Mouse (Mus musculus): Measurements from ENCODE around the gene Rufy2. TPM values are rescaled to one million over a fixed set of nuclear protein-coding genes. Genes with fewer than 3 reads are reported as not detected.

Rufy2 gene
- polyA plus RNA-seq, 1 experiment from 2014 or later, result 13.3 TPM

- WGBS (ENCODE audit: insufficient replicate concordance), result 89% methylated on average over 9 of the region's 9 CpGs
- Histone ChIP-seq H3K4me1 (ENCODE audit: control insufficient read depth, insufficient read depth, low read length) (no peaks in the 10 kb centered on the region), H3K4me2 (no peak overlapping the region), H3K27me3 (ENCODE audit: control insufficient read depth, insufficient read depth, low read length) (no peaks in the 10 kb centered on the region), H3K4me3 (ENCODE audit: low read depth, low read length) (no peak overlapping the region), H3K9ac (ENCODE audit: low read depth, low read length) (no peak overlapping the region), H3K9me3 (replicated peaks; ENCODE audit: control insufficient read depth, low read length) (no peaks in the 10 kb centered on the region), H3K36me3 (ENCODE audit: control insufficient read depth, insufficient read depth, low read length) (peaks cover 36% of the 10 kb centered on the region), H3K27ac (ENCODE audit: low read depth, low read length) (no peak overlapping the region)
- no peak for ATAC-seq (replicated peaks; ENCODE audit: insufficient number of reproducible peaks, low FRiP score, low TSS enrichment)
Measured at GRCm38 (mm10) chr10:63004556-63004955, 24.5 kb downstream of the Rufy2 start.

- Histone ChIP-seq H3K9ac (ENCODE audit: low read depth, low read length) (no peak overlapping the region), H3K4me1 (ENCODE audit: control insufficient read depth, insufficient read depth, low read length) (no peaks in the 10 kb centered on the region), H3K27ac (ENCODE audit: low read depth, low read length) (no peak overlapping the region), H3K4me2 (no peak overlapping the region), H3K9me3 (replicated peaks; ENCODE audit: control insufficient read depth, low read length) (no peaks in the 10 kb centered on the region), H3K4me3 (ENCODE audit: low read depth, low read length) (no peak overlapping the region), H3K27me3 (ENCODE audit: control insufficient read depth, insufficient read depth, low read length) (no peaks in the 10 kb centered on the region), H3K36me3 (ENCODE audit: control insufficient read depth, insufficient read depth, low read length) (peaks cover 24% of the 10 kb centered on the region)
- WGBS (ENCODE audit: insufficient replicate concordance), result 69% methylated on average over 3 of the region's 3 CpGs
- no peak for ATAC-seq (replicated peaks; ENCODE audit: insufficient number of reproducible peaks, low FRiP score, low TSS enrichment)
Measured at GRCm38 (mm10) chr10:63008193-63008592, 28.2 kb downstream of the Rufy2 start.

GRCm38 (mm10) chr10:63010268-63010667 lies 30.2 kb downstream of the Rufy2 start:
- Histone ChIP-seq H3K27ac (ENCODE audit: low read depth, low read length) (no peak overlapping the region), H3K27me3 (ENCODE audit: control insufficient read depth, insufficient read depth, low read length) (no peaks in the 10 kb centered on the region), H3K9ac (ENCODE audit: low read depth, low read length) (no peak overlapping the region), H3K4me1 (ENCODE audit: control insufficient read depth, insufficient read depth, low read length) (no peaks in the 10 kb centered on the region), H3K4me2 (no peak overlapping the region), H3K4me3 (ENCODE audit: low read depth, low read length) (no peak overlapping the region), H3K9me3 (replicated peaks; ENCODE audit: control insufficient read depth, low read length) (no peaks in the 10 kb centered on the region), H3K36me3 (ENCODE audit: control insufficient read depth, insufficient read depth, low read length) (peaks cover 27% of the 10 kb centered on the region)
- 80% methylated on average over 4 of the region's 4 CpGs for WGBS (ENCODE audit: insufficient replicate concordance)
- no peak for ATAC-seq (replicated peaks; ENCODE audit: insufficient number of reproducible peaks, low FRiP score, low TSS enrichment)

DNA sequence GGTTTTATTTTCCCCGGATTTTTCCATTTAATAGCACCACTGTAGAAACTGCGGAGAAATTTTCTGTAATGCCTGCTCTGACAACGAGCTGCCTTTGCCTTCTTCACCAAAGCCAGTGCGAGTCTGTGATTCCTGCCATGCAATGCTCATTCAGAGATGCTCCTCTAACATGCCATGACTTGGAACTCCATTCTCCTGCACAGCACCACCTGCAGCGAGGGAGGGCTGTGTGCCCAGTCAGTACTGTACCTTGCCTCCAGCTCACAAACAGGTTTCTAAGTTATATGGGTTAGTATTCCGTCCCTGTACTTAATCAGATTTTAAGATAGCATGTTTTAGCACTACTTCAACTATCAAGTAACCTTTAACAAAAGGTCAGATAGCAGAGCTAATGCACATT lies 31.5 kb downstream of the Rufy2 start:
- 86% methylated on average over 6 of the region's 6 CpGs for WGBS (ENCODE audit: insufficient replicate concordance)
- no peak for ATAC-seq (replicated peaks; ENCODE audit: insufficient number of reproducible peaks, low FRiP score, low TSS enrichment)
- H3K36me3 ChIP-seq (ENCODE audit: control insufficient read depth, insufficient read depth, low read length), result peaks cover 23% of the 10 kb centered on the region

GRCm38 (mm10) chr10:63013476-63013875 lies 33.5 kb downstream of the Rufy2 start:
- peaks cover 19% of the 10 kb centered on the region for H3K36me3 ChIP-seq (ENCODE audit: control insufficient read depth, insufficient read depth, low read length)

More for the DNA sequence above, 31.5 kb downstream of the Rufy2 start:
- H3K27me3 ChIP-seq (ENCODE audit: control insufficient read depth, insufficient read depth, low read length), result no peaks in the 10 kb centered on the region
- no peak overlapping the region for H3K4me3 ChIP-seq (ENCODE audit: low read depth, low read length)
- no peaks in the 10 kb centered on the region for H3K9me3 ChIP-seq (replicated peaks; ENCODE audit: control insufficient read depth, low read length)
- H3K9ac ChIP-seq (ENCODE audit: low read depth, low read length), result no peak overlapping the region
- no peak overlapping the region for H3K4me2 ChIP-seq
- no peaks in the 10 kb centered on the region for H3K4me1 ChIP-seq (ENCODE audit: control insufficient read depth, insufficient read depth, low read length)
- H3K27ac ChIP-seq (ENCODE audit: low read depth, low read length), result no peak overlapping the region

DNA sequence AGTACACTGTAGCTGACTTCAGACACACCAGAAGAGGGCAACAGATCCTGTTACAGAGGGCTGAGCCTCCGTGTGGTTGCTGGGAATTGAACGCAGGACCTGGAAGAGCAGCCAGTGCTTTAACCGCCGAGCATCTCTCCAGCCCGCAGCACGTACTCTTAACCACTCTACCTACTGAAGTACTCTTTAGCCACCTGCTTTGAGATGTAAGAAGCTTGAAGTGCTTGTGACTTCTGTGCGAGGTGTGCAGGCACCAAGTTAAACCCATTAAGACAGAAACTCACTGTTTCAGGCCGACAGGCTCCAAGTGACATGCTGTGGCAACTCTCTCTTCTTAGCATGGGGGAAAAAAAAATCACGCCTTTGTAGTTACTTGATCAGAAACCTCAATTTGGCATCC lies 34.1 kb downstream of the Rufy2 start:
- Histone ChIP-seq H3K4me2 (no peak overlapping the region), H3K27ac (ENCODE audit: low read depth, low read length) (no peak overlapping the region), H3K4me3 (ENCODE audit: low read depth, low read length) (no peak overlapping the region), H3K9ac (ENCODE audit: low read depth, low read length) (no peak overlapping the region), H3K36me3 (ENCODE audit: control insufficient read depth, insufficient read depth, low read length) (peaks cover 19% of the 10 kb centered on the region), H3K27me3 (ENCODE audit: control insufficient read depth, insufficient read depth, low read length) (no peaks in the 10 kb centered on the region), H3K4me1 (ENCODE audit: control insufficient read depth, insufficient read depth, low read length) (no peaks in the 10 kb centered on the region), H3K9me3 (replicated peaks; ENCODE audit: control insufficient read depth, low read length) (no peaks in the 10 kb centered on the region)
- ATAC-seq (replicated peaks; ENCODE audit: insufficient number of reproducible peaks, low FRiP score, low TSS enrichment), result no peak
- WGBS (ENCODE audit: insufficient replicate concordance), result 86% methylated on average over 9 of the region's 9 CpGs

More at GRCm38 (mm10) chr10:63013476-63013875, 33.5 kb downstream of the Rufy2 start:
- H3K27ac ChIP-seq (ENCODE audit: low read depth, low read length), result no peak overlapping the region
- no peaks in the 10 kb centered on the region for H3K4me1 ChIP-seq (ENCODE audit: control insufficient read depth, insufficient read depth, low read length)
- no peak overlapping the region for H3K4me3 ChIP-seq (ENCODE audit: low read depth, low read length)
- no peak overlapping the region for H3K4me2 ChIP-seq
- H3K9ac ChIP-seq (ENCODE audit: low read depth, low read length), result no peak overlapping the region
- no peak for ATAC-seq (replicated peaks; ENCODE audit: insufficient number of reproducible peaks, low FRiP score, low TSS enrichment)
- H3K27me3 ChIP-seq (ENCODE audit: control insufficient read depth, insufficient read depth, low read length), result no peaks in the 10 kb centered on the region
- WGBS (ENCODE audit: insufficient replicate concordance), result 70% methylated on average over 3 of the region's 3 CpGs
- no peaks in the 10 kb centered on the region for H3K9me3 ChIP-seq (replicated peaks; ENCODE audit: control insufficient read depth, low read length)

GRCm38 (mm10) chr10:63019304-63019703 lies 39.3 kb downstream of the Rufy2 start:
- Histone ChIP-seq H3K9me3 (replicated peaks; ENCODE audit: control insufficient read depth, low read length) (no peaks in the 10 kb centered on the region), H3K36me3 (ENCODE audit: control insufficient read depth, insufficient read depth, low read length) (peaks cover 9% of the 10 kb centered on the region), H3K27me3 (ENCODE audit: control insufficient read depth, insufficient read depth, low read length) (no peaks in the 10 kb centered on the region), H3K27ac (ENCODE audit: low read depth, low read length) (no peak overlapping the region), H3K4me2 (no peak overlapping the region), H3K4me3 (ENCODE audit: low read depth, low read length) (no peak overlapping the region), H3K4me1 (ENCODE audit: control insufficient read depth, insufficient read depth, low read length) (peaks cover 13% of the 10 kb centered on the region), H3K9ac (ENCODE audit: low read depth, low read length) (no peak overlapping the region)
- ATAC-seq (replicated peaks; ENCODE audit: insufficient number of reproducible peaks, low FRiP score, low TSS enrichment), result no peak
- WGBS (ENCODE audit: insufficient replicate concordance), result 88% methylated on average over 6 of the region's 6 CpGs

DNA sequence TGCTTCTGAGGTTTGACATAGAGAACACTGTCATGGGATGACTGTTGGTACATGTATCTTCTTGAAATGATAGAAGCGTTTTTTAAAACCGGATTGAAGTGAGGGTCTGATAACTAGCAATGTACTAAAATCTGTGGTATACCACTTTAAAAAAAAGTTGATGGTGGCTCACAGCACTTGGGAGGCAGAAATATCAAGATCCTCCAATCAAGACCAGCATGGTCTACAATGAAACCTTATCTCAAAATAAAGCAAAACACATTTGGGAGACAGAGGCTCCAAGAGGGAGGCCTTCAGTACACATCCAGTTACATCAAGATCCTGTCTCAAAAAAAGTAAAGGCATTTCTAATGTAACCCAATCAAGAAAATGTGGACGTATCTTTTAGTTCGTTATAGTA lies 41.7 kb downstream of the Rufy2 start:
- Histone ChIP-seq H3K9ac (ENCODE audit: low read depth, low read length) (peak overlapping the region; percentile 54; the same call in 1 of the 2 replicates), H3K4me2 (peak overlapping the region; percentile 55), H3K4me1 (ENCODE audit: control insufficient read depth, insufficient read depth, low read length) (peaks cover 13% of the 10 kb centered on the region), H3K27me3 (ENCODE audit: control insufficient read depth, insufficient read depth, low read length) (no peaks in the 10 kb centered on the region), H3K9me3 (replicated peaks; ENCODE audit: control insufficient read depth, low read length) (no peaks in the 10 kb centered on the region), H3K27ac (ENCODE audit: low read depth, low read length) (no peak overlapping the region), H3K4me3 (ENCODE audit: low read depth, low read length) (peak overlapping the region; percentile 98), H3K36me3 (ENCODE audit: control insufficient read depth, insufficient read depth, low read length) (0 out of 2 replicates have a peak, but pooled peaks cover 2% of the 10 kb centered on the region)
- no peak for ATAC-seq (replicated peaks; ENCODE audit: insufficient number of reproducible peaks, low FRiP score, low TSS enrichment)
- WGBS (ENCODE audit: insufficient replicate concordance), result 53% methylated on average over 4 of the region's 4 CpGs

GRCm38 (mm10) chr10:63022541-63023120 lies 42.6 kb downstream of the Rufy2 start:
- under 1% methylated on average over 27 of the region's 27 CpGs for WGBS (ENCODE audit: insufficient replicate concordance)
- Histone ChIP-seq H3K4me3 (ENCODE audit: low read depth, low read length) (peak overlapping the region; percentile 98), H3K4me2 (peak overlapping the region; percentile 55), H3K9me3 (replicated peaks; ENCODE audit: control insufficient read depth, low read length) (no peaks in the 10 kb centered on the region), H3K9ac (ENCODE audit: low read depth, low read length) (peak overlapping the region; percentile 98), H3K36me3 (ENCODE audit: control insufficient read depth, insufficient read depth, low read length) (0 out of 2 replicates have a peak, but pooled peaks cover 2% of the 10 kb centered on the region), H3K27me3 (ENCODE audit: control insufficient read depth, insufficient read depth, low read length) (no peaks in the 10 kb centered on the region), H3K27ac (ENCODE audit: low read depth, low read length) (peak overlapping the region; percentile 100), H3K4me1 (ENCODE audit: control insufficient read depth, insufficient read depth, low read length) (peaks cover 13% of the 10 kb centered on the region)
- no peak for ATAC-seq (replicated peaks; ENCODE audit: insufficient number of reproducible peaks, low FRiP score, low TSS enrichment)
